Mouse (Mus musculus) midbrain, postnatal 0 days (tissue): ENCODE measurements around the gene Gm49393. TPM values are rescaled to one million over a fixed set of nuclear protein-coding genes. Genes with fewer than 3 reads are reported as not detected.
A peak's percentile ranks its signal among the peaks of the same experiment; 100 is the strongest.
"Not testable (repeated sequence)": the region's sequence is repeated elsewhere in the genome, so short reads cannot be mapped to it uniquely, and the experiment has no call there.

ENCODE experiments used
- ATAC-seq: fragments of 200-750 bp; cut with Nextera tagmentation; 2 replicates; pipeline ENCODE4 v1.8.0; 2017; ENCODE audit warnings: moderate number of reproducible peaks, mild to moderate bottlenecking, moderate TSS enrichment, moderate library complexity; ENCODE audit not compliant: low FRiP score
- DNase-seq: peaks from one replicate; pipeline ENCODE4 v3.0.0-alpha.2; 2015; ENCODE audit warnings: low spot score
- H3K27ac ChIP-seq: fragments of 300-500 bp; sonication (generic); 2 replicates; pipeline ENCODE4 v1.5.1; 2014; ENCODE audit warnings: low read depth, mild to moderate bottlenecking, low read length, mixed read lengths
- H3K27me3 ChIP-seq: fragments of 300-500 bp; sonication (generic); 2 replicates; pipeline ENCODE4 v1.6.1; 2014; ENCODE audit warnings: low read length, control low read depth, mixed read lengths; ENCODE audit not compliant: insufficient read depth
- H3K36me3 ChIP-seq: fragments of 300-500 bp; sonication (generic); 2 replicates; pipeline ENCODE4 v1.6.1; 2014; ENCODE audit warnings: low read length, control low read depth, mixed read lengths; ENCODE audit not compliant: insufficient read depth
- H3K4me1 ChIP-seq: fragments of 300-500 bp; sonication (generic); 2 replicates; pipeline ENCODE4 v1.6.1; 2014; ENCODE audit warnings: mild to moderate bottlenecking, control low read depth, antibody characterized with exemption, low read length, mixed read lengths; ENCODE audit not compliant: insufficient read depth
- H3K4me2 ChIP-seq: fragments of 300-500 bp; sonication (generic); 2 replicates; pipeline ENCODE4 v1.6.1; 2014; ENCODE audit warnings: low read depth, mild to moderate bottlenecking, low read length, mixed read lengths; ENCODE audit not compliant: poor library complexity, severe bottlenecking
- H3K4me3 ChIP-seq: fragments of 300-500 bp; sonication (generic); 2 replicates; pipeline ENCODE4 v1.5.1; 2014; ENCODE audit warnings: low read depth, mild to moderate bottlenecking, low read length, moderate library complexity
- H3K9ac ChIP-seq: fragments of 300-500 bp; sonication (generic); replicated peaks from 2 replicates; pipeline ENCODE4 v1.6.1; 2014; ENCODE audit warnings: mild to moderate bottlenecking, low read length, moderate library complexity, mixed read lengths; ENCODE audit not compliant: poor library complexity, severe bottlenecking
- H3K9me3 ChIP-seq: fragments of 300-500 bp; sonication (generic); 2 replicates; pipeline ENCODE4 v1.6.1; 2016; ENCODE audit warnings: low read length, control low read depth
- CTCF ChIP-seq: IDR thresholded peaks from 2 replicates; pipeline ENCODE4 v1.5.1; 2016; ENCODE audit warnings: antibody characterized with exemption, mild to moderate bottlenecking
- WGBS: fragments of 180-500 bp; shearing (Covaris S2); extraction: QIAGEN DNeasy Blood & Tissue Kit; methylation state at CpG from one replicate; pipeline ENCODE4 v1.1.7; 2014; 5-methylcytosine and 5-hydroxymethylcytosine counted together
- polyA plus RNA-seq: library from polyadenylated mRNA; unstranded; fragments of >200 nt; fragmentation: Nextera tagmentation; extraction: Ambion mirVana; gene quantifications from 2 replicates; pipeline ENCODE4 v1.2.1, GENCODE M21; 2015
- total RNA-seq: library from RNA; depleted of rRNA; stranded (reverse); fragments of >200 nt; gene quantifications from 2 replicates; pipeline ENCODE4 v1.2.3, GENCODE M21; 2014

Gene Gm49393
- total and polyA plus RNA-seq, 2 experiments from 2014 or later = not detected

DNA sequence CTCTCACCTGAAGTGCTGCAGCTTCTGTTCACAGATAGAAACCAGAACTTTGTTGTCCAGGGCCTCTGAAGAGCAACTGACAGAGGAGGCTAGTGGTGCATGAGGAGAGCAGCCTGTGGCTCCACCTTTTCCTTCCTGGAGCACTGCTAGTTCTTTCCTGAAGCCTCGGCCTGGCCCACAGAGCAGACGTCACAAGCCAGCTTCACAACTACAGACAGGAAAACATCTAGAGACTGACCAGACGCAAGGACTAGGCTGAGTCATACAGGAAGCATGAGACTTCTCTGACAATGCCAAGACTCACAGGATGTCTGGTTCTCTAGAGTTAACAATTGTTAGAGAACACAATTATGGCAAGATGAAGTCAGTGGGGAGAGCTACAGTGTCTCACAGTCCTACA is 38.1 kb downstream of the Gm49393 start, which contains the start of gene Ctla2b:
Gene Ctla2b, minus strand, starts transcription at position 120 of the 400 bp plus-strand sequence.
- Histone ChIP-seq H3K9me3 (peaks cover 4% of the 10 kb centered on the region; the same call in 1 of the 2 replicates), H3K27me3 (no peaks in the 10 kb centered on the region), H3K9ac (no peak within 1 kb of the TSS), H3K4me2 (no peak within 1 kb of the TSS), H3K36me3 (no peaks in the 10 kb centered on the region), H3K4me1 (no peaks in the 10 kb centered on the region), H3K27ac (no peak within 1 kb of the TSS), H3K4me3 (no peak within 1 kb of the TSS)
- ATAC-seq = no peak
- 72% methylated on average over 3 of the region's 3 CpGs for WGBS
- no peak for TF ChIP-seq CTCF
- peak; percentile 2 for DNase-seq

DNA sequence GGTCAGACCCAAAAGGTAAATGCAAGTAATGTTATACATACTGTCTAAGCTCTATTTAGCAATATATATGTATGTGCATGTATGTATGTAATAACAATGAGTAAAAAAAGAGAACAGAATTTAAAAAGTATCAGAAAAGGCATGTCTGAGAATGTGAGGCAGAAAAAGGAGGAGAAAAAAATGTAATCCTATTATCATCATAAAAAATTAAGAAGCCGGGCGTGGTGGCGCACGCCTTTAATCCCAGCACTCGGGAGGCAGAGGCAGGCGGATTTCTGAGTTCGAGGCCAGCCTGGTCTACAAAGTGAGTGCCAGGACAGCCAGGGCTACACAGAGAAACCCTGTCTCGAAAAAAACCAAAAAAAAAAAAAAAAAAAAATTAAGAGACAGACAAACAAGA is 38.6 kb downstream of the Gm49393 start, which contains the start of gene Gm49392:
Gene Gm49392, minus strand, starts transcription at position 101 of the 400 bp plus-strand sequence.
- not testable (repeated sequence) for H3K4me2 ChIP-seq, H3K9me3 ChIP-seq, H3K27me3 ChIP-seq, ATAC-seq, DNase-seq, H3K36me3 ChIP-seq, H3K4me3 ChIP-seq, H3K4me1 ChIP-seq, H3K9ac ChIP-seq, H3K27ac ChIP-seq
- 82% methylated on average over 7 of the region's 8 CpGs for WGBS

DNA sequence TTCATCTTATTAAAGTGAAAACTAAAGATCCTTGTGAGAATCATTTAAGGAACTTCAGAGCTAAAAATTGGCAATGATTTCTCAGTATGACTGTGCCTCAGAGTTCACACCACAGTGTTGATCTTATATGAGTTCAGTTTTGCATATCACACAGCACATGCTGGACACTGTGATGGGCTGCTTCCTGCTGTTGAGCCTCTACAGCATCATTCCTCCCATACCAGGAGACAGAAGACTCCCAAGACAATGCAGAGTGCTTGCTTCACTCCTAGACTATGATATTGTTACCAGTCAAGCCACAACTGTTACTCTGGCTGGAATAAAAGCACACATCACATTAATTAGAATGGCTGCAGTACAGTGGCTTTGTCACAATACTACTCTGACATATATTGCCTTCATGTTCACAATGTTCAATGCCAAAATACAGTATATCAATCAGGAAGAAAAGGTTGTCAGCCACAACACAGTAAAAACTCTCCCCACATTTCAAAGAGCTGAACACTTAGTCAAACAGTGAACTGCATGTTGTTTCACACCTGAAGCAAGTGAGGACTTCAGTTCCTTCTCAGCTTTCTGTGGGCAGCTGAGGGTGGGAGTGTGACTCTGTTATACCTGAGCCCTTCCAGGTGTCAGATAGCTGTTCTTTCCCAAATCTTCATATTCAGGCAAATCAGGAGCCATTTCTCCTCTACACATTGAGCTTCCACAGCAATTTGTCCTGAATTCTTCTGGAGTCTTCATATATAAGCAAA is 39.8 kb downstream of the Gm49393 start:
- ATAC-seq (no peak), DNase-seq (no peak)
- H3K4me1 ChIP-seq = no peaks in the 10 kb centered on the region
- H3K27me3 ChIP-seq = no peaks in the 10 kb centered on the region
- peaks cover 4% of the 10 kb centered on the region; the same call in 1 of the 2 replicates for H3K9me3 ChIP-seq
- H3K36me3 ChIP-seq = no peaks in the 10 kb centered on the region
- no peak overlapping the region for H3K27ac ChIP-seq
- no peak overlapping the region for H3K4me3 ChIP-seq
- TF ChIP-seq CTCF = no peak
- no peak overlapping the region for H3K9ac ChIP-seq
- H3K4me2 ChIP-seq = no peak overlapping the region

DNA sequence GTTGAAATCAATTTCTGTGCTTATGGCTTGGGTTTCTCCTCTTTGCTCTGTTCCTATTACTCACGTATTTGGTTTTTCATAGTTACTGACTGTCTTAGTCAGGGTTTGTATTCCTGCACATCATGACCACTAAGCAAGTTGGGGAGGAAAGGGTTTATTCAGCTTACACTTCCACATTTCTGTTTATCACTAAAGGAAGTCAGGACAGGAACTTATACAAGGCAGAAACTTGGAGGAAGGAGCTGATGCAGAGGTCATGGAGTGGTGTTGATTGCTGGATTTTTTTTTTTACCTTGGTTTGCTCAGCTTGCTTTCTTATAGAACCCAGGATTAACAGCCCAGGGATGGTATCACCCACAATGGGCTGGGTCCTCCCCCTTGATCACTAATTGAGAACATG is 43.1 kb downstream of the Gm49393 start:
- no peak overlapping the region for H3K27ac ChIP-seq
- no peak overlapping the region for H3K4me3 ChIP-seq
- 92% methylated on average over 1 of the region's 1 CpGs for WGBS
- no peak overlapping the region for H3K9ac ChIP-seq
- H3K9me3 ChIP-seq = no peaks in the 10 kb centered on the region
- H3K4me1 ChIP-seq = no peaks in the 10 kb centered on the region
- no peaks in the 10 kb centered on the region for H3K36me3 ChIP-seq
- no peak for TF ChIP-seq CTCF
- no peaks in the 10 kb centered on the region for H3K27me3 ChIP-seq
- no peak for ATAC-seq
- no peak for DNase-seq
- H3K4me2 ChIP-seq = no peak overlapping the region

DNA sequence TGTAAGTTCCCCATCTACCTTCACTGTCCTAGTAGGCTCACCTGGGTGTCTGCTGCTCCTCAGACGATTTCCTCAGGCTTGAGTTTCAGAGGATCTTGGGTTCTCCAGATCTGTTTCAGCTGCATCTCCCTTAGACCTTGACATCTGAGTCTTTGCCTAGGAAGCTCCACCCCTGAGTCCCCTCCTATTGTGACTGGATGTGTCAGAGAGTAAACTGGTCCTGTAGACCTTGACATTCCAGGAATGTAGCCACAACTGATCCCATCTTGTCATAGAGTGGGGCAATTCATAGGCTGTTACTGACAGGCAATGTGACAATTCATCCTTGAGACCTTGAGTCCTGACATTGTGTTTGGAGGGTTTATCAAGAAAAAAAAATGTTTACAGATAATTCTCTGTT is 71.1 kb downstream of the Gm49393 start, which contains the start of gene 4930486L24Rik:
Gene 4930486L24Rik, minus strand, starts transcription at position 195 of the 400 bp plus-strand sequence.
- DNase-seq = no peak
- H3K27ac ChIP-seq = no peak within 1 kb of the TSS

More for the DNA sequence above, 71.1 kb downstream of the Gm49393 start, which contains the start of gene 4930486L24Rik:
- Histone ChIP-seq H3K4me1 (no peaks in the 10 kb centered on the region), H3K27me3 (no peaks in the 10 kb centered on the region), H3K36me3 (no peaks in the 10 kb centered on the region), H3K4me3 (no peak within 1 kb of the TSS), H3K9me3 (no peaks in the 10 kb centered on the region), H3K9ac (no peak within 1 kb of the TSS), H3K4me2 (no peak within 1 kb of the TSS)
- no peak for ATAC-seq
- no peak for TF ChIP-seq CTCF
- WGBS = 57% methylated on average over 1 of the region's 1 CpGs
